Mouse (Mus musculus) right cerebral cortex, postnatal 36 days (tissue): ENCODE measurements around the gene Lef1.

Source experiments
- DNase-seq, 2 experiments: peaks; one replicate each; pipeline ENCODE4 v3.0.0; 2022; ENCODE audit warnings: low spot score in 2 of 2, mixed read lengths in 1 of 2

Gene Lef1

DNA sequence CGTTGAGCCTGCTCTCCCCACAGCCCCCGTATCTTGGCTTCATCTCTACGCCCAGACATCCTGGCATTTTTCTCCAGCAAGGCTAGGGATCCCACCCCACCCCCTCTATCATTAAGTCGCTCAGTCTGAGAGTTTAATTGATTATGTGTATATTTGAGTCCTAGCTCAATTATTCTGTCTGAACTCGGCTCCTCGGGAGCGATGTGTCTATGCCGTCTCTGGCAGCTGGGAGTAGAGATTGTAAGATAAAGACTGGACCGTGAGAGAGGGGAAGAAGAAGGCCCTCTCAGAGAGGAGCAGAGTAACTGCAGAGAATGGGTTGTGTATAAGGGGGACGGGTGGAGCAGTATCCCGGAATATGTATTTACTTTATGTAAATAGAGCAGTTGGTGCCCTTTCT lies 80.0 kb downstream of the Lef1 start:
- no peak for DNase-seq

DNA sequence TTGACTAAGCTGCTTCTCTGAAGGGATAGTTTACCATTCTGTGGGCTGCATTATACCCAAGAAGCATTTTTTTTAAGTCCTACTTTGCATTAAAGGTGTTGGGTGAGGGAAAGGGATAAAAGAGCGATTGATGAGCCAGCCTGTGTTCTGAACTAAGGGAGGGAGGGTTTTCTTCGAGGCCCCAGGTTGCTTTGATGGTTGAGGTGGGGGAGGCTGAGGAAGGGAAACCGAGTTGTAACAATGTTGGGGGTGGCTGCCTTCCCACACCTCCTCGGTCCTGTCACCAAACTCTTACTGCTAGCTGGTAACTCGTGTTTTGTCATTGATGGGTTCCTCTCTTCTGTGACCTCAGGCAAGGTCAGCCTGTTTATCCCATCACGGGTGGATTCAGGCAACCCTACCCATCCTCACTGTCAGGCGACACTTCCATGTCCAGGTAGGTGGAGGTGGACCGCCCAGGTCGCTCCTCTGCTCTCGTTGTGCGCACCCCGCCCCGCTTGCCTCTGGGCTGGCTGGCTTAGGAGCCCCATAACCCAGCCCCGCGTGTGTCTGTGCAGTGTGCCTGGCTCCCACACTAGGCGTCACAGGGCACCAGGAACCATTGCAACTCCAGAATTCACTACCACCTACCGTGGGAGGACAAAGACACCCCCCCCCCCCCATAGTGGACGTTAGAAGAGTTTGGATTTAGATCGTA lies 80.5 kb downstream of the Lef1 start:
- DNase-seq, result no peak

- no peak for DNase-seq
Measured at GRCm38 (mm10) chr3:131191454-131191853, 81.2 kb downstream of the Lef1 start.

- no peak for DNase-seq
Measured at GRCm38 (mm10) chr3:131196050-131196449, 85.8 kb downstream of the Lef1 start.

- DNase-seq, result no peak
Measured at GRCm38 (mm10) chr3:131196507-131197019, 86.3 kb downstream of the Lef1 start.

DNA sequence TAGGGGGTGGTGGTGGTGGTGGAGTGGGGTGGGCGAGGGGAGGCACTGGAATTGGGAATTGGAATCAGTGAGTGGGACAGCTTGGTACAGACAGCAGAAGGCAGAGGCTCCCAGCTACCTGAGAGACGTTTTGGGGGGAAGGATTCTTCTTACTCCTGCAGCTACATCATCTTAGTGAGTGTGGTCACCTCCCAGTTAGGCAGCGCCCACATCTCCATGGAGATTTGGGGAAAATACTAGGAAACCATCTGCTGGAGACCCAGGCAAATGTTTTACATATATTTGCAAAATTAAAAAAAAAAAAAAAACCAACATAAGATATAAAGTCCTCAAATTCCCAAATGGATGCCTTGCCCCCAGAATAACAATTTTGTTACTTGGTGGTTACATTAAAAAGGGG lies 88.7 kb downstream of the Lef1 start:
- DNase-seq, result no peak

DNA sequence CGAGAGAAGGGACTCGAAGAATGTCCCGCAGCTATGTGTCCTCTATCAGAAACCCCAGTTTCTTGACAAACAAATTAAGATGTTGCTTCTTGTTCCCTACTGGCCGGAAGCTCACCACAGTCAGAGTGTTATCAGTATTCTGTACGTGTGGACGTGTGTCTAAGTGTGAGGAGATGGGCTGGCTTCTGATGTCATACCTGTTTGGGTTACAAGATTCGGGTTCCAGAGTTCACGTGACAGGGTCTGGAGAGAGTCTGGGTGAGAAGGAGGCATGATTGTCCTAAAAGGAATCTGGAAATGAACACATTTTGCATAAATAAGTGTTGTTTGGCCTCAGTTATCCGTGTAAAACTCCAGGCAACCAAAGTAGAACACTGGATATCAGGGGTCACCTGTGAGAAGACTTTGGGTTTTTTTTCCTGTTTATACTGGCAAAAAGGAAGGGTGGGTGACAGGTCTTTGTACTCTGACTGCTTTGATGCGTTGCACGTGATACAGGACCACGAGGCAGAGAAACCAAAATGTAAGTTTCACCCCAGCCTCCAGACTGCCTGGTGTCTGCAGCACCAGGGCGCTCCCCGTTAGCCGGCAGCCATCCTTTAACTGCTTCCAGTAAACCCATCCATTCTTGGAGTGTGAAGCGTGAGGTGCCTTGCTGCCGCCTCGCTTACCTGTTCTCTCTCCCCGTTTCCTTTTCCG lies 89.5 kb downstream of the Lef1 start:
- no peak for DNase-seq

DNA sequence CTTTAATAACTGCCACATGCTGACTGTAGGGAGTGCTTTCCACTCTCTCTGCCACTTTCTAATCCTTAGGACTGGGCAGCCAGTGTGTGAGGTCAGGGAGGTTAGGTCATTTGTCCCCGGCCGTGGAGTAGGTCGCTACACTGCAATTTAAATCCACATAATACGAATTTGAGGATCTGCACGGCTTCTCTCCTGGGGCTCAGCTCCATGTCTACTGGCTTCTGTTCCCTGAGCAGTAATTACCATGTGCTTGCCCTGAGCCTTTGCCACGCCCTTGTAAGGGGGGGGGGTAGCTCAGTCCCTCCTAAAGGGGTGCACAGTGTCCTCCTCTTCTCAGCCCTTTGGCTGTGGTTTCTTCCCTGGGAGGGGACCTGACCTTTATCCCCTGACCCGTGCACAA lies 92.0 kb downstream of the Lef1 start:
- DNase-seq, result no peak

- no peak for DNase-seq
Measured at GRCm38 (mm10) chr3:131207846-131208245, 97.6 kb downstream of the Lef1 start.

- DNase-seq, result no peak
Measured at GRCm38 (mm10) chr3:131208265-131208891, 98.1 kb downstream of the Lef1 start.

- DNase-seq, result no peak
Measured at GRCm38 (mm10) chr3:131212200-131212599, 101.9 kb downstream of the Lef1 start.

DNA sequence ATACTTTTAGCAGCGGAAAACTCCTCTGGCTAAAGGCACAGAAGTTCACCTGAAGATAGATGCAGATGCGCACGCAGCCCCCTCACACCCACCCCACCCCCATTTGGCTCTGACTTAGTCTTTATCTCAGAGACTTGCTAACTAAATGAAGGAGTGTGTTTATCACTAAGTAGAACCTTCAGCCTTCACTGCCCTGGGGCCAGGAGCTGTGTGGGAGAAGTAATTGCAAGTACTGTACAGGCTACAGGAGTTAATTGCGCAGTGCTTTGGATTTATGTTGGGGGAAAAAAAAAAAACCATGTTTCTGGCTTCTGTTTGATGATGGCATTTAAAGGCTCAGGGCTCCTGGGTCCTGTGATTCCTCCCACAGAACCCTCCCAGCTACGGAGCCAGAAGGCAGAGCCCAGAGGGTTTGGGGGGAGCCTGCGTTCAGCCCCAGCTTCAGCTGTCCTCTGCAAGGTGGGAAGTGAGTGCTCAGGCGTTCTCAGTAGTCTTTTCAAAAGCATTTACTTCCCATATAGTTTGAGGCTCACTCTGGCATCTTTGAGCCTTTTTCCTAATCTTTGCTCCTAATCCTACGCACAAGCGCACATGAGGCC lies 103.9 kb downstream of the Lef1 start:
- no peak for DNase-seq

- DNase-seq, result no peak
Measured at GRCm38 (mm10) chr3:131214841-131215240, 104.6 kb downstream of the Lef1 start.

DNA sequence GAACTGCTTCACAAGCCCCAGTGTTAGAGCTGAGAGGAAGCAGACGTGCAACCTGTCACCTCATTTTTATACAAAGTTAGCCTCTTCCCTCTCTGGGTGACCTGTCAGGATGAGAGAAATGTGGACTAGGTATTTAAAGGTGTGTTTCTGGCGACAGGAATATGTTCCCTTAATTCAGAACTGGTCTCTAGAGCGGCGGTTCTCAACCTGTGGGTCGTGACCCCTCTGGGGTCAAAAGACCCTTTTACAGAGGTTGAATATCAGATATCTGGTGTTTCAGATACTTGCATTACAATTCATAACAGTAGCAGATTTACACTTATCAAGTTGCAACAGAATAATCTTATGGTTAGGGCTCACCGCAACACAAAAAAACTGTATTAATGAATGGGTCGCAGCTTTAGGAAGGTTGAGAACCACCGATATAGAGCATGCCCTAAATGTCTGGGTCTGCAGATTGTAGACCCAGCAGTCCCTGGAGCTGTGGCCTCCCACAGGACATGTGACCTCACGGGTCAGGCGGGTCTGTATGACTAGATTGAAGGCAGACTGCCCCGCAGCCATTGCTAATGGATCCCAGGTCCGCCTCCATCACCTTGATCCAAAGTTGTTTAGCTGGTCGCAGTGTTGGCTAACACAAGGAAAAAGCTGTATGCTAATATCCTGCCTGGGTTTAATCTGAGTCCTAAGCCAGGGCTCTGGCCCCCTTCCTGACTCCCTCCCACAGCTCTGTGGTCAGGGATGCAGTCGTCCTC lies 108.5 kb downstream of the Lef1 start:
- no peak for DNase-seq

DNA sequence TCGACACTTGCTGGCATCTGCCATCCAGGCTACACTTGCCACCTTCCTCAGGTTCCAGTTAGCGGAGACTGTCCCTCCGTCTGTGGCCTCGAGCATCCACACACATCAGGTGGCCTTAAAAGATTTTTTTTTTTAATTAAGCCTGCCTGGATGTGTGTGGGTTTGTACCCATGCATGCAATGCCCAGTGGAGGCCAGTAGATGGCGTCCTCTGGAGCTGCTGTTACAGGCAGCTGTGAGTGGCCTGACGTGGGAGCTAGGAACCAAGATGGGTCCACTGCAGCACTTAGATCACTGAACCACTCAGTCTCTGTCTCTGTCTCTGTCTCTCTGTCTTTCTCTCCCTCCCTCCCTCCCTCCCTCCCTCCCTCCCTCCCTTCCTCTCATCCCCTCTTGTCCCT lies 117.8 kb downstream of the Lef1 start:
- no peak for DNase-seq

GRCm38 (mm10) chr3:131237061-131237460 lies 126.8 kb downstream of the Lef1 start:
- no peak for DNase-seq

DNA sequence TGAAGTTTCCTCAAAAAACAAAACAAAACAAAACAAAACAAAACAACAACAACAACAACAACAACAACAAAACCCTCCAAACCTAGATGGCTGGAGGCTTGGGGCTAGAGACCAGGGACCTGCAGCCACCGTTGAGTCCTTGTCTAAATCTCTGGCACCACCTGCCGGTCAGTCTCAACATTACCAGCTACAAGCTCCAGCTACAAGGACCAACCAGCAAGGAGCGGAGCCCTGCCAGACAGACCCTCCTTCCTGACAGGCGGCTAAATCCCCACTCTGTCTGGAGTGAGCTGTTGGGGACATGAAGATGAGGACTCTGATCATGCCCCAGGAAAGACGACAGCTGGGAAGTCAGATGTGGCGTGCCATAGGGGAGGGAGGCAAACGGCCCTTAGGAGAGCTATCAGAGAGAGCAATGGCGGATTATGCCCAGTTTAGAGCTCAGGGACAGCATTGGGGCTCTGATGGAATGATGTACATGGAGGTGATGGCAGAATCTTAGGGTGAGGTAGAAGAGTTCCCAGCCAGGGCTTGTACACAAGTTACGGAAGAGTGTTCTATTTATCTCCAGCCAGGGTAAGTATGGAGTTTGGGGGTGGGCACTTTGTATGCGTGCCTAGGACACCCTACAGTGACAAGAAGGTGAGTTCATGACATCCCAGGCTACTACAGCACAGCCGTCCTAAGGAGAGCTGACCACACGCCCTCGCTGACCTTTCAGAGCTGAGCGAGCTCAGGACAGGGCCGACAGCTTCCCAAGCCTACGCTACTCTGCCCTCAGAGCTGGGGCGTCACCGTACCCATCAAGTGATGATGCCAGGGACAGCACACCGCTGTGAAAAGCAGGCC lies 127.7 kb downstream of the Lef1 start:
- peak; percentile 42 to 51 for DNase-seq

DNA sequence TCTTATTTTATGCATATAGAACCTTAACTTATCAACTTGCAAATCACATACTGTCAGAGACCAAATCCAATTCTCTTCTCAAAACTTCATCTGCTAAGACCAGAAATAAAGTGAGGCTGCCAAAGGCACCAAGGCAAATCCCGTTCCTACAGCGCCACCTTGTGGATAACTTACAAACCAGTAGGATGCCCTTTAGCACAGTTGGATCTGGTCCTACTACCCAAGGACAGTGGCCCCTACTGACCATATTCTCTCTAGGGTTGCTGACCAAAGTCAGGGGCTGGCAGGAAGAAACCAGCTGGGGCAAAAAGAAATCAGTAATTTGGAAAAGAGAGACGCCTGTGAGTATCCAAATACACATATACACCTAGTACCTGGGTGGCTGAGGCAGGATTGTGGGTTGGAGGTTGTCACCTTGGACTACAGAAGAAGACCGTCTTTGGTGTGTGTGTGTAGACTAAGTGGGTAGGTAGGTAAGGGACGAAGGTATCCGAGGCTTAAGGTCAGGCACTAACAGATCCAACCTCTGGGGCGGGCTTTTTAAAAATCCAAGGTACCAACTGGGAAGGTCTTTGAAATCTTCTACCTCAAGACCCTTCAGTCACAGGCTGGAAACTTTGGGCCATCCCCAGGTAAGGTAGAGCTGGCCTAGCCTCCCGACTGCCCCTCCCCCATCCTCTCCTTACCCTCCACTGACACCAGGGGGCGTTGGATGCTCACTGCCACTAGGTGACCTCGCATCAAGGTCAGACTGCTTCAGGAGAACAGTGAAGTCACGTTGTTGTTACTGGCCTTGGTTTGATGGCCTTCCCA lies 135.7 kb downstream of the Lef1 start:
- peak; percentile 20 to 28 for DNase-seq

- no peak for DNase-seq
Measured at GRCm38 (mm10) chr3:131246579-131247046, 136.3 kb downstream of the Lef1 start.

DNA sequence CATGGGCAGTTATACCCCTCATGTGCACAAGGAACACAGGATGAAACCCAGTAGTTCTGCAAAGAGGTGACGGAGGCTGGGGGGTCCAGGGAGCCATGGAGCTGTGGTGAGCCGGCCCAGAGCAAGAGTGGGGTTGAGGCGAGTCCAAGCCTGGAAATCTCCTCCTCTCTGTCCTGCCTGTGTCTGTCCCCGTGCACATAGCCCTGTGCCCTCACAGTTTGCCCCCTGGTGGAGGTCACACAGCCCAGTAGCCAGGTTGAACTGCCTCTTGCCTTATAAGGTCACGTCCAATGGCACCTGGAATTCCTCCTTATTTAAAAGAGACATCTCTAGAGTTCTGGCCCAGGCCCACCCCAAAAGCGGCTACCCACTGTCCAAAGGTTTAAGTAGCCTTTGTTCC lies 137.2 kb downstream of the Lef1 start:
- DNase-seq, result no peak
